Mouse (Mus musculus) c-Kit-positive CD71-positive TER-119-negative erythroid progenitor cells, embryonic 14.5 days (primary cell): Measurements from ENCODE around the gene Mier2.

Source experiments
- DNase-seq: peaks from one replicate; pipeline ENCODE4 v3.0.0-alpha.2; 2013; ENCODE audit warnings: low read depth

The Mier2 gene

GRCm38 (mm10) chr10:79554330-79555237, at the start of gene Mier2:
Gene Mier2 (minus strand): TSS chr10:79555199.
- DNase-seq = peak; percentile 34

GRCm38 (mm10) chr10:79597936-79598230, 42.9 kb upstream of the Mier2 start:
- DNase-seq = no peak

GRCm38 (mm10) chr10:79597051-79597935, 42.3 kb upstream of the Mier2 start:
- no peak for DNase-seq

GRCm38 (mm10) chr10:79595590-79595929, 40.6 kb upstream of the Mier2 start:
- no peak for DNase-seq

- peak; percentile 19 for DNase-seq
These were observed 40.0 kb upstream of the Mier2 start for GRCm38 (mm10) chr10:79594872-79595589.

- DNase-seq = no peak
These were observed 39.1 kb upstream of the Mier2 start for GRCm38 (mm10) chr10:79594111-79594510.

- DNase-seq = no peak
These were observed 35.7 kb upstream of the Mier2 start for GRCm38 (mm10) chr10:79590702-79591101.

- DNase-seq = no peak
These were observed 32.7 kb upstream of the Mier2 start for GRCm38 (mm10) chr10:79587752-79588126.

- no peak for DNase-seq
These were observed 32.2 kb upstream of the Mier2 start, which contains the start of gene Theg for GRCm38 (mm10) chr10:79587061-79587751. Gene Theg (minus strand): TSS chr10:79587331.

GRCm38 (mm10) chr10:79586243-79586642, 31.2 kb upstream of the Mier2 start:
- DNase-seq = no peak

- DNase-seq = no peak
These were observed 30.7 kb upstream of the Mier2 start for GRCm38 (mm10) chr10:79585723-79586122.

GRCm38 (mm10) chr10:79585136-79585535, 30.1 kb upstream of the Mier2 start:
- no peak for DNase-seq

GRCm38 (mm10) chr10:79584426-79584825, 29.4 kb upstream of the Mier2 start:
- DNase-seq = no peak

- no peak for DNase-seq
These were observed 29.0 kb upstream of the Mier2 start for GRCm38 (mm10) chr10:79584021-79584420.

GRCm38 (mm10) chr10:79581501-79581900, 26.5 kb upstream of the Mier2 start:
- DNase-seq = no peak

GRCm38 (mm10) chr10:79580811-79581210, 25.8 kb upstream of the Mier2 start:
- peak; percentile 46 for DNase-seq

GRCm38 (mm10) chr10:79580356-79580755, 25.4 kb upstream of the Mier2 start:
- DNase-seq = no peak

- no peak for DNase-seq
These were observed 24.8 kb upstream of the Mier2 start for GRCm38 (mm10) chr10:79579781-79580180.

GRCm38 (mm10) chr10:79578891-79579290, 23.9 kb upstream of the Mier2 start:
- DNase-seq = no peak

GRCm38 (mm10) chr10:79578276-79578675, 23.3 kb upstream of the Mier2 start:
- DNase-seq = no peak

GRCm38 (mm10) chr10:79577376-79577775, 22.4 kb upstream of the Mier2 start:
- no peak for DNase-seq

GRCm38 (mm10) chr10:79575754-79576153, 20.8 kb upstream of the Mier2 start:
- no peak for DNase-seq
